ENCODE assay signal across 10 mouse cellular contexts in the genomic region with DNA sequence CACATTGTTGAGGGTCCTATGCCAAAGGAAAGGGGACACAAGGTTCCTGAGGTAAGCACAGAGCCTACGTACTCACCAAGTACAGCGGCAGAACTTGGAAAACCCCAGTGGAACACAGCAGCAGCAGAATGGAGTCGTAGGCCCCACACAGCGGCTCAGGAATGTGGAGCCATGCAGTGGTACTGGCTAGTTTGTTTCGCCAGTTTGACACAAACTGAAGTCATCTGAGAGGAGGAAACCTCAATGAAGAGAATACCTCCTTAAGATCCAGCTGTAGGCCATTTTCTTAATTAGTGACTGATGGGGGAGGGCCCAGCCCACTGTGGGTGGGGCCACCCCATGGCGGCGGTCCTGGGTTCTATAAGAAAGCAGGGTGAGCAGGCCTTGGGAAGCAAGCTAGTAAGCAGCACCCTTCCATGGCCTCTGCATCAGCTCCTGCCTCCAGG. TPM values are rescaled to one million over a fixed set of nuclear protein-coding genes. Genes with fewer than 3 reads are reported as not detected.
DNase-seq lines count a peak whose midpoint lies in the region; ATAC-seq lines count a peak whose summit lies in the region.
"Had no signal": no experiment of that assay in that cellular context is flagged by ENCODE, and none has a peak within 500 bp of the region (broad histone marks: within the 10 kb centered on the region; RNA-seq: fewer than 3 reads in every experiment).

No protein-coding gene starts in this region.

- H3K4me1 ChIP-seq in heart, embryonic 11.5 days (ENCODE audit: control insufficient read depth, insufficient read depth, low read length): peaks cover 18% of the 10 kb centered on the region
- peaks cover 17% of the 10 kb centered on the region for H3K4me1 ChIP-seq in lung, embryonic 16.5 days (replicated peaks; ENCODE audit: control insufficient read depth, insufficient read depth, low read length)
- peaks cover 41% of the 10 kb centered on the region for H3K4me1 ChIP-seq in embryonic facial prominence, embryonic 10.5 days
- peaks cover 54% of the 10 kb centered on the region for H3K4me1 ChIP-seq in liver, embryonic 15.5 days (replicated peaks)

- H3K9ac ChIP-seq in heart, embryonic 11.5 days (ENCODE audit: low read depth, low read length): peak overlapping the region; percentile 62; the same call in 1 of the 2 replicates
- H3K9ac ChIP-seq in lung, embryonic 16.5 days (ENCODE audit: low read length): no peak overlapping the region
- H3K9ac ChIP-seq in liver, embryonic 15.5 days: no peak overlapping the region
- H3K9ac ChIP-seq: forebrain, embryonic 13.5 days; hindbrain, embryonic 14.5 days had no signal

- H3K4me2 ChIP-seq in heart, embryonic 11.5 days: peak overlapping the region; percentile 91
- H3K4me2 ChIP-seq in lung, embryonic 16.5 days (ENCODE audit: low read depth, low read length): no peak overlapping the region
- peak overlapping the region; percentile 97 for H3K4me2 ChIP-seq in liver, embryonic 15.5 days
- H3K4me2 ChIP-seq: hindbrain, embryonic 14.5 days had no signal

- peak overlapping the region; percentile 88 for H3K27ac ChIP-seq in heart, embryonic 11.5 days (ENCODE audit: low read depth, low read length)
- H3K27ac ChIP-seq in lung, embryonic 16.5 days (ENCODE audit: low read length): 0 out of 2 replicates have a peak overlapping the region, but pooled peaks have one; percentile 1
- H3K27ac ChIP-seq in embryonic facial prominence, embryonic 10.5 days (replicated peaks): no peak overlapping the region; the same call in 1 of the 2 replicates
- H3K27ac ChIP-seq in liver, embryonic 15.5 days (replicated peaks): peak overlapping the region; percentile 68; the same call in 1 of the 2 replicates
- H3K27ac ChIP-seq: forebrain, embryonic 13.5 days; hindbrain, embryonic 14.5 days had no signal

- H3K9me3 ChIP-seq in heart, embryonic 11.5 days (replicated peaks; ENCODE audit: control insufficient read depth, low read length): no peaks in the 10 kb centered on the region
- no peaks in the 10 kb centered on the region for H3K9me3 ChIP-seq in lung, embryonic 16.5 days (ENCODE audit: control insufficient read depth, low read length)
- H3K9me3 ChIP-seq in embryonic facial prominence, embryonic 10.5 days: no peaks in the 10 kb centered on the region
- H3K9me3 ChIP-seq in liver, embryonic 15.5 days (replicated peaks): no peaks in the 10 kb centered on the region
- H3K9me3 ChIP-seq: forebrain, embryonic 13.5 days had no signal

- DNase-seq in heart, adult 8-10 months (ENCODE audit: low spot score): no peak
- DNase-seq in lung, postnatal 36 days: no peak
- no peak for DNase-seq in embryonic facial prominence, embryonic 10.5 days (ENCODE audit: low spot score)
- no peak for DNase-seq in urinary bladder, postnatal 10 days (ENCODE audit: low spot score)
- DNase-seq in ovary, adult 18-20 months (ENCODE audit: low spot score): no peak

- H3K27me3 ChIP-seq in heart, embryonic 11.5 days (ENCODE audit: control insufficient read depth, insufficient read depth, low read length): no peaks in the 10 kb centered on the region
- H3K27me3 ChIP-seq in lung, embryonic 16.5 days (ENCODE audit: control insufficient read depth, insufficient read depth, low read depth, low read length): no peaks in the 10 kb centered on the region
- H3K27me3 ChIP-seq in embryonic facial prominence, embryonic 10.5 days (replicated peaks; ENCODE audit: low read depth, poor library complexity, severe bottlenecking): peaks cover 17% of the 10 kb centered on the region
- H3K27me3 ChIP-seq in liver, embryonic 15.5 days: no peaks in the 10 kb centered on the region; the same call in 1 of the 2 replicates

- ATAC-seq in heart, embryonic 11.5 days (replicated peaks; ENCODE audit: insufficient number of reproducible peaks, low FRiP score, low TSS enrichment): no peak
- no peak for ATAC-seq in lung, embryonic 16.5 days (ENCODE audit: low read depth)
- ATAC-seq in liver, embryonic 15.5 days (ENCODE audit: insufficient read depth): no peak

- H3K36me3 ChIP-seq in heart, embryonic 11.5 days (ENCODE audit: control insufficient read depth, insufficient read depth, low read length): no peaks in the 10 kb centered on the region
- no peaks in the 10 kb centered on the region for H3K36me3 ChIP-seq in lung, embryonic 16.5 days (ENCODE audit: control insufficient read depth, insufficient read depth, low read length)
- no peaks in the 10 kb centered on the region for H3K36me3 ChIP-seq in embryonic facial prominence, embryonic 10.5 days (replicated peaks)
- H3K36me3 ChIP-seq in liver, embryonic 15.5 days (replicated peaks): 0 out of 2 replicates have a peak, but pooled peaks cover 4% of the 10 kb centered on the region

- WGBS in heart, embryonic 11.5 days (ENCODE audit: insufficient replicate concordance): 38% methylated on average over 7 of the region's 7 CpGs
- 58% methylated on average over 7 of the region's 7 CpGs for WGBS in lung, embryonic 16.5 days
- WGBS in embryonic facial prominence, embryonic 10.5 days: 43% methylated on average over 7 of the region's 7 CpGs
- 64% methylated on average over 7 of the region's 7 CpGs for WGBS in liver, embryonic 15.5 days (ENCODE audit: insufficient replicate concordance)

- H3K4me3 ChIP-seq in heart, embryonic 11.5 days (ENCODE audit: low read depth, low read length): peak overlapping the region; percentile 22
- no peak overlapping the region for H3K4me3 ChIP-seq in lung, embryonic 16.5 days (ENCODE audit: low read length)
- H3K4me3 ChIP-seq in embryonic facial prominence, embryonic 10.5 days: peak overlapping the region; percentile 70; the same call in 1 of the 2 replicates
- H3K4me3 ChIP-seq in liver, embryonic 15.5 days (replicated peaks): no peak overlapping the region
- H3K4me3 ChIP-seq: forebrain, embryonic 13.5 days had no signal

RNA-seq across cellular contexts. Expression of a gene that starts 1.1 kb away (rescaled TPM):
- polyA plus RNA-seq in heart, embryonic 11.5 days (2014; fragmentation: Nextera tagmentation; extraction: Ambion mirVana): 38.1 and 42.1 TPM in 2 replicates
- total RNA-seq in heart, adult 8-10 months (2022): 10 to 100 TPM in 3 of 4 experiments, 1 to 10 TPM in 1; 9.9 to 18.2 (median 14.5) TPM
- polyA plus RNA-seq in lung, embryonic 16.5 days (2015; fragmentation: Nextera tagmentation; extraction: Ambion mirVana): 21.6 and 21.9 TPM in 2 replicates
- 6.3 and 8.0 TPM in 2 replicates for polyA plus RNA-seq in embryonic facial prominence, embryonic 10.5 days (2016; fragmentation: Nextera tagmentation; extraction: Ambion mirVana)
- 9.0 and 9.1 TPM in 2 replicates for polyA plus RNA-seq in liver, embryonic 15.5 days (2015; fragmentation: Nextera tagmentation; extraction: Ambion mirVana)

Comparison
In these comparisons a context has a peak if more than half of its experiments do, and no peak if none do; other contexts are left out.
1. H3K4me3 ChIP-seq: peak in heart, embryonic 11.5 days (single experiment) and embryonic facial prominence, embryonic 10.5 days (single experiment); none in lung, embryonic 16.5 days (single experiment) and liver, embryonic 15.5 days (single experiment).